Comparison of ENCODE assay signal across 22 mouse cellular contexts in the genomic region with DNA sequence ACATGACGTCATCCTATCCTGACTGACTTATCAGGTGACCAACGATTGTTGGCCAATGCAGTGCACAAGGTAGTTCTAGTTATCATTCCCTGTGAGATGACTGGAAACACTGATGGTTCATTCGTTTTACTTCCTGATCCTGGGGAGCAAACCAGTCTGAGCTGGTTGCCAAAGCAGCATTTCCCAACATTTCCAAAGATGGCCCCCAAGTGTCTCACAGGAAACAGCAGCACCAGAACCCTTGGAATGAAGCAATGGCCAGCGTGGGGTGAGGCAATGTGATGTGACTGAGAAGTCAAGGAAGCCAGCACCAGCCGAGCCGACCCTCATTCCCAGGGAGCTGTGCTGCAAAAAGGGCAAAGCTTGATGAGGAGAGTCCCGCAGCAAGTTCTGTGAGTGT. TPM values are rescaled to one million over a fixed set of nuclear protein-coding genes. Genes with fewer than 3 reads are reported as not detected.
DNase-seq lines count a peak whose midpoint lies in the region; ATAC-seq lines count a peak whose summit lies in the region.
"Had no signal": no experiment of that assay in that cellular context is flagged by ENCODE, and none has a peak within 500 bp of the region (broad histone marks: within the 10 kb centered on the region; RNA-seq: fewer than 3 reads in every experiment).

No protein-coding gene starts in this region.

- no peaks in the 10 kb centered on the region for H3K9me3 ChIP-seq in heart, embryonic 10.5 days
- H3K9me3 ChIP-seq in embryonic facial prominence, embryonic 10.5 days = peaks cover 4% of the 10 kb centered on the region; the same call in 1 of the 2 replicates
- no peaks in the 10 kb centered on the region for H3K9me3 ChIP-seq in neural tube, embryonic 15.5 days (replicated peaks)
- H3K9me3 ChIP-seq: embryonic facial prominence, embryonic 13.5 days; heart, embryonic 15.5 days; hindbrain, embryonic 13.5 days had no signal

- WGBS in heart, embryonic 10.5 days = 70% methylated on average over 7 of the region's 7 CpGs
- 89% methylated on average over 7 of the region's 7 CpGs for WGBS in embryonic facial prominence, embryonic 10.5 days
- WGBS in neural tube, embryonic 15.5 days = 87% methylated on average over 7 of the region's 7 CpGs

- peak; percentile 89 for DNase-seq in heart, adult 11 months
- no peak for DNase-seq in heart, embryonic 10.5 days (ENCODE audit: low spot score)
- DNase-seq in lung, postnatal 36 days = peak; percentile 28
- no peak for DNase-seq in lung, postnatal 14 days
- DNase-seq in embryonic facial prominence, embryonic 10.5 days (ENCODE audit: low spot score) = no peak
- DNase-seq in left cerebral cortex, adult 8-10 months (ENCODE audit: low spot score in 2 of 2) = no peak
- DNase-seq: adrenal gland, adult 8-10 months; adrenal gland, postnatal 36 days; cerebellum, adult 2 months; cerebellum, postnatal 14 days; gastrocnemius, adult 2 months; gastrocnemius, postnatal 25 days; heart, adult 18-20 months; heart, postnatal 14 days had no signal

- no peak for ATAC-seq in neural tube, embryonic 15.5 days (ENCODE audit: low FRiP score)
- ATAC-seq: forebrain, embryonic 14.5 days; hindbrain, postnatal 0 days had no signal

- H3K4me1 ChIP-seq in heart, embryonic 10.5 days = peaks cover 8% of the 10 kb centered on the region; the same call in 1 of the 2 replicates
- H3K4me1 ChIP-seq in embryonic facial prominence, embryonic 10.5 days = peaks cover 45% of the 10 kb centered on the region
- peaks cover 23% of the 10 kb centered on the region for H3K4me1 ChIP-seq in neural tube, embryonic 15.5 days
- H3K4me1 ChIP-seq: heart, embryonic 15.5 days had no signal

- H3K27ac ChIP-seq in heart, embryonic 10.5 days = no peak overlapping the region
- peak overlapping the region; percentile 4; the same call in 1 of the 2 replicates for H3K27ac ChIP-seq in embryonic facial prominence, embryonic 10.5 days (replicated peaks)
- H3K27ac ChIP-seq in neural tube, embryonic 15.5 days (replicated peaks) = no peak overlapping the region
- H3K27ac ChIP-seq: embryonic facial prominence, embryonic 13.5 days; heart, embryonic 15.5 days; hindbrain, embryonic 13.5 days; hindbrain, postnatal 0 days had no signal

- no peaks in the 10 kb centered on the region for H3K36me3 ChIP-seq in heart, embryonic 10.5 days
- H3K36me3 ChIP-seq in embryonic facial prominence, embryonic 10.5 days (replicated peaks) = peaks cover 35% of the 10 kb centered on the region
- H3K36me3 ChIP-seq in neural tube, embryonic 15.5 days = no peaks in the 10 kb centered on the region
- H3K36me3 ChIP-seq: embryonic facial prominence, embryonic 13.5 days; heart, embryonic 15.5 days; hindbrain, embryonic 13.5 days had no signal

- H3K4me2 ChIP-seq in neural tube, embryonic 15.5 days = no peak overlapping the region
- H3K4me2 ChIP-seq: embryonic facial prominence, embryonic 13.5 days; heart, embryonic 11.5 days; heart, embryonic 15.5 days; hindbrain, embryonic 13.5 days had no signal

- H3K9ac ChIP-seq in neural tube, embryonic 15.5 days (replicated peaks) = no peak overlapping the region
- H3K9ac ChIP-seq: embryonic facial prominence, embryonic 13.5 days; heart, embryonic 15.5 days; hindbrain, embryonic 13.5 days had no signal

- H3K27me3 ChIP-seq in heart, embryonic 10.5 days (ENCODE audit: insufficient read depth, poor library complexity, severe bottlenecking) = no peaks in the 10 kb centered on the region; the same call in 1 of the 2 replicates
- no peaks in the 10 kb centered on the region for H3K27me3 ChIP-seq in embryonic facial prominence, embryonic 10.5 days (replicated peaks; ENCODE audit: low read depth, poor library complexity, severe bottlenecking)
- H3K27me3 ChIP-seq in neural tube, embryonic 15.5 days (replicated peaks) = no peaks in the 10 kb centered on the region
- H3K27me3 ChIP-seq: heart, embryonic 15.5 days; hindbrain, embryonic 13.5 days had no signal

- H3K4me3 ChIP-seq in heart, embryonic 10.5 days = no peak overlapping the region
- H3K4me3 ChIP-seq in embryonic facial prominence, embryonic 10.5 days = no peak overlapping the region
- no peak overlapping the region for H3K4me3 ChIP-seq in neural tube, embryonic 15.5 days (replicated peaks)
- H3K4me3 ChIP-seq: embryonic facial prominence, embryonic 13.5 days; gastrocnemius, adult 2 months; heart, embryonic 15.5 days; hindbrain, embryonic 13.5 days had no signal

RNA-seq across cellular contexts. Expression of a gene that starts 13.7 kb away (rescaled TPM):
- polyA plus RNA-seq in heart, embryonic 10.5 days (2016; fragmentation: Nextera tagmentation; extraction: Ambion mirVana) = 8.8 and 9.1 TPM in 2 replicates
- polyA plus RNA-seq in embryonic facial prominence, embryonic 10.5 days (2016; fragmentation: Nextera tagmentation; extraction: Ambion mirVana) = 32.7 and 33.0 TPM in 2 replicates
- 46.1 and 52.3 TPM in 2 replicates for polyA plus RNA-seq in neural tube, embryonic 15.5 days (2015; fragmentation: Nextera tagmentation; extraction: Ambion mirVana)
- total RNA-seq in left cerebral cortex, adult 8-10 months (2022) = 10 to 100 TPM; 74.9 to 86.8 (median 78.3) TPM
- total RNA-seq: hematopoietic stem cell, adult 5-6 weeks had no signal

Comparison
In these comparisons a context has a peak if more than half of its experiments do, and no peak if none do; other contexts are left out.
1. DNase-seq: peak in heart, adult 11 months (single experiment) and lung, postnatal 36 days (single experiment); none in heart, embryonic 10.5 days (single experiment), lung, postnatal 14 days (single experiment), embryonic facial prominence, embryonic 10.5 days (single experiment) and left cerebral cortex, adult 8-10 months (0 of 2).